Mouse (Mus musculus): ENCODE data around the gene Wdr72. TPM values are rescaled to one million over a fixed set of nuclear protein-coding genes. Genes with fewer than 3 reads are reported as not detected.

Wdr72 gene
- polyA plus RNA-seq, 1 experiment from 2014 or later, result 0.68 TPM

- no peaks in the 10 kb centered on the region for H3K36me3 ChIP-seq
- no peak overlapping the region for H3K4me2 ChIP-seq
- no peak overlapping the region for H3K9ac ChIP-seq
- H3K4me3 ChIP-seq, result no peak overlapping the region
- no peak overlapping the region for H3K27ac ChIP-seq
- no peaks in the 10 kb centered on the region for H3K9me3 ChIP-seq
- ATAC-seq (ENCODE audit: low FRiP score), result 0 out of 2 replicates have a peak, but pooled peaks have one; percentile 49
- no peaks in the 10 kb centered on the region for H3K27me3 ChIP-seq
- H3K4me1 ChIP-seq (replicated peaks), result peaks cover 7% of the 10 kb centered on the region
- WGBS, result 33% methylated on average over 9 of the region's 9 CpGs
Measured at GRCm38 (mm10) chr9:74330706-74331495, 220.7 kb downstream of the Wdr72 start.

- Histone ChIP-seq H3K9ac (no peak overlapping the region), H3K27me3 (no peaks in the 10 kb centered on the region), H3K27ac (no peak overlapping the region), H3K4me2 (no peak overlapping the region), H3K9me3 (no peaks in the 10 kb centered on the region), H3K4me3 (no peak overlapping the region), H3K4me1 (replicated peaks) (peaks cover 7% of the 10 kb centered on the region), H3K36me3 (no peaks in the 10 kb centered on the region)
- no peak for ATAC-seq (ENCODE audit: low FRiP score)
- 82% methylated on average over 3 of the region's 3 CpGs for WGBS
Measured at GRCm38 (mm10) chr9:74332321-74332720, 222.2 kb downstream of the Wdr72 start.

Other genes with a start within 250 kb of the Wdr72 start
- 3.1 and 3.4 TPM in 2 replicates for gene Unc13c, start 141.4 kb upstream of the Wdr72 start, polyA plus RNA-seq (2015; fragmentation: Nextera tagmentation; extraction: Ambion mirVana)

Measured in hindbrain, embryonic 13.5 days (tissue).